Mouse (Mus musculus) embryonic fibroblast, embryonic 13.5 days (primary cell): ENCODE results near the gene Csrp1.

ENCODE experiments used
- CTCF ChIP-seq: IDR thresholded peaks from 2 replicates; pipeline ENCODE4 v1.5.1; 2011; ENCODE audit warnings: mild to moderate bottlenecking, control low read depth, low read length, moderate library complexity, borderline replicate concordance; ENCODE audit not compliant: insufficient read depth
- POLR2A ChIP-seq: IDR thresholded peaks from 2 replicates; pipeline ENCODE4 v1.6.1; 2011; ENCODE audit warnings: low read depth, mild to moderate bottlenecking, control low read depth, low read length, moderate library complexity

DNA sequence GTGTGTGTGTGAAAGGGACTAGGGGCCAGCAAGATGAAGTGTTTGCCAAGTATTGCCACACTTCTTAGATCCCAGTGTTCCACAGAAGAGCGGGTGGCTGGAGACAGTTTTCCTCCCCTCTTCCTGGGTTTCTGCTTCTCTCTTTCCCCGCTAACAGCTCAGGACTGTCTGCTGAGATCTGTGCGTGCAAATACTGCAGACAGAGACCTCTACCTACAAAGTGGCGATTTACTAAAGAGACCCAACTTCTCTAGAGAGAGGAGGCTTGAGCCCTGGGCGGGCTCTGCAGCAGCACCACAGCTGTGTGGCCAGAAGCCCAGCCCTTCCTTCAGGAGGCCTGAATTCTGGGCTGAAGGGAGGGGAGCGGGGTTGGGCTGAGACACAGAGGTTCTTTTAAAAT lies 34.5 kb upstream of the Csrp1 start:
- TF ChIP-seq CTCF: no peak
- no peak for TF ChIP-seq POLR2A
